18 mouse cellular contexts compared by ENCODE assay signal in genomic region chr19:32237173-32237583, GRCm38 (mm10).
DNase-seq lines count a peak whose midpoint lies in the region; ATAC-seq and TF ChIP-seq lines count a peak whose summit lies in the region.
"Had no signal": no experiment of that assay in that cellular context is flagged by ENCODE, and none has a peak within 500 bp of the region (broad histone marks: within the 10 kb centered on the region; RNA-seq: fewer than 3 reads in every experiment).

No protein-coding gene starts in this region.

- DNase-seq in midbrain, embryonic 11.5 days (ENCODE audit: low spot score, missing footprints): peak; percentile 61
- no peak for DNase-seq in midbrain, postnatal 0 days (ENCODE audit: low spot score)
- DNase-seq in c-Kit-positive CD71-positive TER-119-positive erythroid progenitor cells, embryonic 14.5 days (ENCODE audit: low spot score): peak; percentile 64
- no peak for DNase-seq in limb, embryonic 10.5 days (ENCODE audit: low spot score)
- no peak for DNase-seq in liver, postnatal 0 days
- no peak for DNase-seq in adrenal gland, adult (ENCODE audit: inconsistent age in 2 of 2, low spot score in 1 of 2)
- DNase-seq in adrenal gland, adult 18-20 months (ENCODE audit: low spot score in 2 of 2): no peak
- DNase-seq: adrenal gland, postnatal 10 days; cerebellum, adult 9-10 months; gastrocnemius, postnatal 25 days; heart, postnatal 10 days; midbrain, embryonic 14.5 days; right cerebral cortex, adult 18-20 months; spleen, adult 18-20 months; thymus, postnatal 25 days had no signal

- no peaks in the 10 kb centered on the region for H3K9me3 ChIP-seq in midbrain, embryonic 11.5 days (ENCODE audit: control insufficient read depth, low read length)
- no peaks in the 10 kb centered on the region for H3K9me3 ChIP-seq in midbrain, postnatal 0 days (ENCODE audit: low read length)
- H3K9me3 ChIP-seq in limb, embryonic 10.5 days (replicated peaks): no peaks in the 10 kb centered on the region
- no peaks in the 10 kb centered on the region for H3K9me3 ChIP-seq in liver, postnatal 0 days (ENCODE audit: low read length)
- H3K9me3 ChIP-seq: embryonic facial prominence, embryonic 13.5 days had no signal

- no peaks in the 10 kb centered on the region for H3K27me3 ChIP-seq in midbrain, embryonic 11.5 days (ENCODE audit: control insufficient read depth, insufficient read depth, low read length)
- H3K27me3 ChIP-seq in midbrain, postnatal 0 days (ENCODE audit: insufficient read depth, low read length): no peaks in the 10 kb centered on the region
- H3K27me3 ChIP-seq in limb, embryonic 10.5 days (ENCODE audit: low read depth, poor library complexity, severe bottlenecking): no peaks in the 10 kb centered on the region
- H3K27me3 ChIP-seq in liver, postnatal 0 days (ENCODE audit: insufficient read depth, low read length): no peaks in the 10 kb centered on the region
- H3K27me3 ChIP-seq: embryonic facial prominence, embryonic 13.5 days had no signal

- H3K9ac ChIP-seq in midbrain, embryonic 11.5 days (ENCODE audit: low read length): no peak overlapping the region
- H3K9ac ChIP-seq in midbrain, postnatal 0 days (replicated peaks; ENCODE audit: low read length, poor library complexity, severe bottlenecking): no peak overlapping the region
- peak overlapping the region; percentile 75 for H3K9ac ChIP-seq in liver, postnatal 0 days (replicated peaks)
- H3K9ac ChIP-seq: embryonic facial prominence, embryonic 13.5 days; hindbrain, embryonic 14.5 days had no signal

- 90% methylated on average over 3 of the region's 3 CpGs for WGBS in midbrain, embryonic 11.5 days
- WGBS in midbrain, postnatal 0 days: 80% methylated on average over 3 of the region's 3 CpGs
- 91% methylated on average over 3 of the region's 3 CpGs for WGBS in limb, embryonic 10.5 days
- 51% methylated on average over 3 of the region's 3 CpGs for WGBS in liver, postnatal 0 days (ENCODE audit: insufficient replicate concordance)

- no peaks in the 10 kb centered on the region for H3K4me1 ChIP-seq in midbrain, embryonic 11.5 days (ENCODE audit: control insufficient read depth, insufficient read depth, low read length)
- no peaks in the 10 kb centered on the region; the same call in 1 of the 2 replicates for H3K4me1 ChIP-seq in midbrain, postnatal 0 days (ENCODE audit: insufficient read depth, low read length)
- H3K4me1 ChIP-seq in limb, embryonic 10.5 days: peaks cover 51% of the 10 kb centered on the region
- H3K4me1 ChIP-seq in liver, postnatal 0 days (ENCODE audit: insufficient read depth): peaks cover 49% of the 10 kb centered on the region

- TF ChIP-seq EP300 in liver, postnatal 0 days (IDR thresholded peaks at IDR 0.05; ENCODE audit: low read depth): peak; percentile 86

- no peak overlapping the region for H3K4me3 ChIP-seq in midbrain, embryonic 11.5 days (ENCODE audit: low read depth, low read length)
- no peak overlapping the region for H3K4me3 ChIP-seq in midbrain, postnatal 0 days (ENCODE audit: low read depth, low read length)
- no peak overlapping the region for H3K4me3 ChIP-seq in limb, embryonic 10.5 days
- H3K4me3 ChIP-seq in liver, postnatal 0 days (ENCODE audit: low read depth, low read length): peak overlapping the region; percentile 56
- H3K4me3 ChIP-seq: embryonic facial prominence, embryonic 13.5 days had no signal

- H3K27ac ChIP-seq in midbrain, embryonic 11.5 days (ENCODE audit: low read depth, low read length): no peak overlapping the region
- H3K27ac ChIP-seq in midbrain, postnatal 0 days (ENCODE audit: low read depth, low read length): no peak overlapping the region
- H3K27ac ChIP-seq in limb, embryonic 10.5 days: peak overlapping the region; percentile 58; the same call in 1 of the 2 replicates
- H3K27ac ChIP-seq in liver, postnatal 0 days (ENCODE audit: low read depth): peak overlapping the region; percentile 97
- H3K27ac ChIP-seq: embryonic facial prominence, embryonic 13.5 days; hindbrain, embryonic 14.5 days had no signal

- TF ChIP-seq CTCF in midbrain, postnatal 0 days (IDR thresholded peaks at IDR 0.05): no peak
- TF ChIP-seq CTCF in liver, postnatal 0 days (IDR thresholded peaks at IDR 0.05; ENCODE audit: low read depth): no peak

- no peak overlapping the region for H3K4me2 ChIP-seq in midbrain, embryonic 11.5 days
- H3K4me2 ChIP-seq in midbrain, postnatal 0 days (ENCODE audit: low read depth, low read length, poor library complexity, severe bottlenecking): no peak overlapping the region
- peak overlapping the region; percentile 76 for H3K4me2 ChIP-seq in liver, postnatal 0 days (ENCODE audit: low read depth, low read length)
- H3K4me2 ChIP-seq: embryonic facial prominence, embryonic 13.5 days; hindbrain, embryonic 14.5 days had no signal

- no peak for ATAC-seq in midbrain, embryonic 11.5 days (ENCODE audit: low FRiP score)
- no peak for ATAC-seq in midbrain, postnatal 0 days (ENCODE audit: low FRiP score)
- peak; percentile 30 for ATAC-seq in liver, postnatal 0 days
- ATAC-seq: intestine, embryonic 16.5 days had no signal

- no peaks in the 10 kb centered on the region for H3K36me3 ChIP-seq in midbrain, embryonic 11.5 days (ENCODE audit: control insufficient read depth, insufficient read depth, low read length)
- no peaks in the 10 kb centered on the region for H3K36me3 ChIP-seq in midbrain, postnatal 0 days (ENCODE audit: insufficient read depth, low read length)
- H3K36me3 ChIP-seq in limb, embryonic 10.5 days: no peaks in the 10 kb centered on the region
- H3K36me3 ChIP-seq in liver, postnatal 0 days (replicated peaks; ENCODE audit: insufficient read depth, low read length): 0 out of 2 replicates have a peak, but pooled peaks cover 4% of the 10 kb centered on the region
- H3K36me3 ChIP-seq: embryonic facial prominence, embryonic 13.5 days had no signal

Comparison
In these comparisons a context has a peak if more than half of its experiments do, and no peak if none do; other contexts are left out.
1. DNase-seq: peak in midbrain, embryonic 11.5 days (single experiment) and c-Kit-positive CD71-positive TER-119-positive erythroid progenitor cells, embryonic 14.5 days (single experiment); none in midbrain, postnatal 0 days (single experiment), limb, embryonic 10.5 days (single experiment), liver, postnatal 0 days (single experiment), adrenal gland, adult (0 of 2) and adrenal gland, adult 18-20 months (0 of 2).
2. H3K27ac ChIP-seq: peak in limb, embryonic 10.5 days (single experiment) and liver, postnatal 0 days (single experiment); none in midbrain, embryonic 11.5 days (single experiment) and midbrain, postnatal 0 days (single experiment).